In genomic region chr13:53099771-53100682, GRCm38 (mm10) we compare ENCODE assay signal across 9 mouse cellular contexts.
DNase-seq lines count a peak whose midpoint lies in the region; ATAC-seq and TF ChIP-seq lines count a peak whose summit lies in the region.
"Had no signal": no experiment of that assay in that cellular context is flagged by ENCODE, and none has a peak within 500 bp of the region (broad histone marks: within the 10 kb centered on the region; RNA-seq: fewer than 3 reads in every experiment).

No protein-coding gene starts in this region.

- DNase-seq in kidney, postnatal 0 days (ENCODE audit: low spot score) = peak; percentile 31
- DNase-seq in kidney, adult 2 months = no peak
- DNase-seq in Muller cell, postnatal 12 days (ENCODE audit: inconsistent ontology term) = peak; percentile 47
- DNase-seq in adrenal gland, postnatal 36 days = peak; percentile 66
- DNase-seq in thymus, adult 2 months = no peak
- DNase-seq in layer of hippocampus, adult 9-11 months = no peak
- DNase-seq: embryo, embryonic 11 days had no signal

- TF ChIP-seq POLR2A in kidney, adult 2 months (IDR thresholded peaks at IDR 0.05; ENCODE audit: low read depth, low read length) = no peak
- TF ChIP-seq POLR2A in thymus, adult 2 months (IDR thresholded peaks at IDR 0.05; ENCODE audit: control insufficient read depth, extremely low read depth, insufficient read depth, low read length, poor library complexity) = no peak

- peak; percentile 60 for TF ChIP-seq CTCF in kidney, postnatal 0 days (IDR thresholded peaks at IDR 0.05; ENCODE audit: low read depth)
- TF ChIP-seq CTCF in kidney, adult 2 months (conservative IDR thresholded peaks at IDR 0.05; ENCODE audit: insufficient read depth, insufficient read length, low read depth, low read length) = no peak
- TF ChIP-seq CTCF in thymus, adult 2 months (IDR thresholded peaks at IDR 0.05; ENCODE audit: borderline replicate concordance, control insufficient read depth, extremely low read depth, insufficient read depth, low read length, poor library complexity) = no peak

- ATAC-seq in kidney, postnatal 0 days (replicated peaks; ENCODE audit: low FRiP score, low read depth) = 0 out of 2 replicates have a peak, but pooled peaks have one; percentile 27
- ATAC-seq in intestine, embryonic 16.5 days = peak; percentile 39; the same call in 1 of the 2 replicates

- no peaks in the 10 kb centered on the region for H3K9me3 ChIP-seq in kidney, postnatal 0 days (replicated peaks; ENCODE audit: low read length)
- H3K9me3 ChIP-seq in intestine, embryonic 16.5 days (ENCODE audit: control insufficient read depth, low read length) = no peaks in the 10 kb centered on the region
- H3K9me3 ChIP-seq: limb, embryonic 13.5 days had no signal

- no peak overlapping the region for H3K4me2 ChIP-seq in kidney, postnatal 0 days (ENCODE audit: low read length)
- H3K4me2 ChIP-seq in intestine, embryonic 16.5 days (ENCODE audit: low read depth, low read length) = no peak overlapping the region
- H3K4me2 ChIP-seq: limb, embryonic 13.5 days had no signal

- no peak overlapping the region for H3K4me3 ChIP-seq in kidney, postnatal 0 days (replicated peaks; ENCODE audit: low read depth, low read length)
- H3K4me3 ChIP-seq in kidney, adult 2 months (ENCODE audit: insufficient read depth, low read depth, low read length) = no peak overlapping the region
- no peak overlapping the region for H3K4me3 ChIP-seq in intestine, embryonic 16.5 days (ENCODE audit: low read length)
- H3K4me3 ChIP-seq in thymus, adult 2 months (ENCODE audit: control insufficient read depth, insufficient read depth, low read length) = no peak overlapping the region
- H3K4me3 ChIP-seq: limb, embryonic 13.5 days had no signal

- H3K27me3 ChIP-seq in kidney, postnatal 0 days (ENCODE audit: insufficient read depth, low read length) = no peaks in the 10 kb centered on the region
- no peaks in the 10 kb centered on the region for H3K27me3 ChIP-seq in kidney, adult 2 months (replicated peaks; ENCODE audit: control insufficient read depth, insufficient read depth, low read length)
- no peaks in the 10 kb centered on the region for H3K27me3 ChIP-seq in intestine, embryonic 16.5 days (replicated peaks; ENCODE audit: control insufficient read depth, insufficient read depth, low read length)
- no peaks in the 10 kb centered on the region for H3K27me3 ChIP-seq in thymus, adult 2 months (ENCODE audit: control insufficient read depth, insufficient read depth, low read length)

- H3K36me3 ChIP-seq in kidney, postnatal 0 days (ENCODE audit: insufficient read depth, low read length) = no peaks in the 10 kb centered on the region
- H3K36me3 ChIP-seq in kidney, adult 2 months (ENCODE audit: control insufficient read depth, insufficient read depth, low read length) = no peaks in the 10 kb centered on the region
- H3K36me3 ChIP-seq in intestine, embryonic 16.5 days (ENCODE audit: control insufficient read depth, insufficient read depth, low read length) = no peaks in the 10 kb centered on the region
- H3K36me3 ChIP-seq in thymus, adult 2 months (ENCODE audit: control insufficient read depth, insufficient read depth, low read length) = no peaks in the 10 kb centered on the region
- H3K36me3 ChIP-seq: limb, embryonic 13.5 days had no signal

- H3K27ac ChIP-seq in kidney, postnatal 0 days = no peak overlapping the region
- H3K27ac ChIP-seq in kidney, adult 2 months (ENCODE audit: insufficient read depth, low read depth, low read length) = no peak overlapping the region
- H3K27ac ChIP-seq in intestine, embryonic 16.5 days (ENCODE audit: low read length) = no peak overlapping the region
- no peak overlapping the region for H3K27ac ChIP-seq in thymus, adult 2 months (ENCODE audit: control insufficient read depth, insufficient read depth, low read length)
- H3K27ac ChIP-seq: limb, embryonic 13.5 days had no signal

- H3K4me1 ChIP-seq in kidney, postnatal 0 days (replicated peaks; ENCODE audit: insufficient read depth, low read length) = no peaks in the 10 kb centered on the region
- H3K4me1 ChIP-seq in kidney, adult 2 months (ENCODE audit: control insufficient read depth, insufficient read depth, low read length) = no peaks in the 10 kb centered on the region
- no peaks in the 10 kb centered on the region for H3K4me1 ChIP-seq in intestine, embryonic 16.5 days (ENCODE audit: control insufficient read depth, insufficient read depth, low read length)
- H3K4me1 ChIP-seq in thymus, adult 2 months (replicated peaks; ENCODE audit: control insufficient read depth, insufficient read depth, low read length) = no peaks in the 10 kb centered on the region

- WGBS in kidney, postnatal 0 days = 34% methylated on average over 17 of the region's 17 CpGs
- WGBS in kidney, adult 2 months = 41% methylated on average over 17 of the region's 17 CpGs
- WGBS in intestine, embryonic 16.5 days = 38% methylated on average over 17 of the region's 17 CpGs
- 75% methylated on average over 17 of the region's 17 CpGs for WGBS in thymus, adult 2 months

- H3K9ac ChIP-seq in kidney, postnatal 0 days (ENCODE audit: low read depth, low read length) = no peak overlapping the region
- H3K9ac ChIP-seq in intestine, embryonic 16.5 days (ENCODE audit: low read depth, low read length) = no peak overlapping the region
- H3K9ac ChIP-seq: limb, embryonic 13.5 days had no signal

Comparison
In these comparisons a context has a peak if more than half of its experiments do, and no peak if none do; other contexts are left out.
1. DNase-seq: peak in kidney, postnatal 0 days (single experiment), Muller cell, postnatal 12 days (single experiment) and adrenal gland, postnatal 36 days (2 of 2); none in kidney, adult 2 months (single experiment), thymus, adult 2 months (single experiment) and layer of hippocampus, adult 9-11 months (single experiment).